Mouse (Mus musculus) spleen, postnatal 10 days (tissue): ENCODE data around the gene Eif3k.
A peak's percentile ranks its signal among the peaks of the same experiment; 100 is the strongest.
"Not testable (repeated sequence)": the region's sequence is repeated elsewhere in the genome, so short reads cannot be mapped to it uniquely, and the experiment has no call there.

Experiments
- DNase-seq, 2 experiments: peaks; one replicate each; pipeline ENCODE4 v3.0.0; 2021 to 2022; ENCODE audit warnings: low spot score in 2 of 2

The Eif3k gene

DNA sequence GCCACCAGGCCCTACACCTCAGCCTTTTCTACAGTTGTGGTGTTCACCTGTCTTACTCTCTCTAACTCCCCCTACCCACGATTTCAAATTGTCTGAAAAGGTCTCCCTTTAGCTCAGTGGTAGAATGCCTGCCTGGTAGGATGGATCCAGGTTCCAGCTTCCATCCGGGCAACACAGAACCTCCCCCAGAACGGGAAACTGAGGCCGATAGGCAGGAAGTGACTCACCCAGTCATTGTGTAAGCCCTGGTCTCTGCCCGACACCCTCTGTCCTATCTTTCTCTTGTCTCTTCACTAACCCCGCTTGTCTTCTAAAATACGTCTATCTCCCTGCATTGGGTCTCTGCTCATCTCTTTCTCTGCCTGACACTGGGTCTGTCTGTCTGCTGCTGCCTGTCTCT is 3.5 kb upstream of the Eif3k start:
- DNase-seq = no peak

GRCm38 (mm10) chr7:28984452-28984851 is 2.8 kb upstream of the Eif3k start:
- DNase-seq = no peak

GRCm38 (mm10) chr7:28983849-28984248 is 2.2 kb upstream of the Eif3k start:
- DNase-seq = no peak

GRCm38 (mm10) chr7:28983141-28983564 is 1.5 kb upstream of the Eif3k start:
- peak; percentile 39 to 59 for DNase-seq

DNA sequence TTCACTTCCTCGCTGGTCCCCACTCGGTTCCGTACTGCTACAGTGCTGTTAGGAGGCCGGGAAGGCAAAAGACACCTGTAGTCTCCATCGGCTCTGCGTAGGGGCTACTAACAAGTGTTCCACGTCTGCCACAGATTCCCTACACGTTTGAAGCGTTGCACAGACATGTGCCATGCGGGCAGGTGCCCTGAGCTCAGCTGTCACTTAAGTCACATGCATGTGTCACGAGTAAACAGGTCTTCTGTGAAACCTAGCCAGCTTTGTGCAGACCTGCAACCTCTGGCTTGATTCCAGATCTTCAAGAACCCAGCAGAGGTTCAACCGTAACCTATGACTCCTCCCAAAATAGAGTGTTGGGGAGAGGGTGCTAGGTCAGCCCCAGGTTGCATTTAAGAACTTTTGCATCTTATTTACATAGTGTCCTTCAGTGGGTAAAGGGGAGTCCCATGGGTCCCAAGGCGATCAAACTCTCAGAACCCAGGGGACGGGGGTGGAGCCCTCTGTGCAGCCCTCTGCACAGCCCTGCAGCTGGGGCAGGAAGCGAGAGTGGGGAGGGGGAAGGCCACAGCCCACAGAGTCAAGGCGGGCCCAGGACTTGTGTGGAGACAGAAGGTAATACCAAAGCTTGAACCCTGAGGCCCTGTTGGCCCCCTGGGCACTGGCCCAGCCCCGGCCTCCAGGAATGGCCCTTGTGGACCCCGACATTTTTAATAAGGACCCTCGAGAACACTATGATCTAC is 780 bp upstream of the Eif3k start:
- DNase-seq = peak; percentile 80 to 87

DNA sequence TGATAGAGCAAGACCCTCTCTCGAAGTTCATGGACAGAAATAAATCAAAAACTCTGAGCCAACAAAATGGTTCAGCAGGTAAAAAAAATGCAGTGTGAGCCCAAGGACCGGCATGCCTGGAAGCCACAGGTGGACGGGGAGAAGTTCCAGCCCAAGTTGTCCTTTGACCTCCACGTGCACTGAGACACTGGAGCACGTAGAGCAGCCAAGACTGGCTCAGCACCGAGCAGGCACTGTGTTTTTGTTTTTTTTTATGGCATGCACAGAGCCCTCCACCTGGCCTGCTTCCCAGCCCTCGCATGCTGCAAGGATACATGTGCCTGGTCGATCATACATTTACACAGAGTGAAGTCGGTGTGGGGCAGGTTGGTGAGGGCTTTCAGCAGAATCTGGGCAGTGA is 4.1 kb downstream of the Eif3k start:
- DNase-seq = no peak

DNA sequence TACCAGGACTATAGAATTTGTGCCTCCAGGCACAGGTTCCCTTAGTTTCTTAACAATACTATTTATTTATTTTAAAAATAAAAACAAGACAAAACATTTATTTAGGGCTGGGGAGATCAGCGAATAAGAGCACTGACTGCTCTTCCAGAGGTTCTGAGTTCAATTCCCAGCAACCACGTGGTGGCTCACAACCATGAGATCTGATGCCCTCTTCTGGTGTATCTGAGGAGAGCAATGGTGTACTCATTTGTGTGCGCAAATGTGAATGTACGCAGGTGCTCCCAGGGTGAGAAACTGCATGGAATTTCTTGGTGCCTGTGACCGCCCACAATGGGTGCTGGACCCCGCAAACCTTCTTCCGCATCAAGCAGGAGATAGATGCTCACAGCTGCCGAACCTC is 8.6 kb downstream of the Eif3k start:
- DNase-seq = no peak

GRCm38 (mm10) chr7:28972542-28972985 is 9.1 kb downstream of the Eif3k start:
- peak; percentile 83 to 94 for DNase-seq

- no peak for DNase-seq
Observed at GRCm38 (mm10) chr7:28971770-28972269, 9.8 kb downstream of the Eif3k start.

GRCm38 (mm10) chr7:28971029-28971428 is 10.6 kb downstream of the Eif3k start:
- no peak for DNase-seq

DNA sequence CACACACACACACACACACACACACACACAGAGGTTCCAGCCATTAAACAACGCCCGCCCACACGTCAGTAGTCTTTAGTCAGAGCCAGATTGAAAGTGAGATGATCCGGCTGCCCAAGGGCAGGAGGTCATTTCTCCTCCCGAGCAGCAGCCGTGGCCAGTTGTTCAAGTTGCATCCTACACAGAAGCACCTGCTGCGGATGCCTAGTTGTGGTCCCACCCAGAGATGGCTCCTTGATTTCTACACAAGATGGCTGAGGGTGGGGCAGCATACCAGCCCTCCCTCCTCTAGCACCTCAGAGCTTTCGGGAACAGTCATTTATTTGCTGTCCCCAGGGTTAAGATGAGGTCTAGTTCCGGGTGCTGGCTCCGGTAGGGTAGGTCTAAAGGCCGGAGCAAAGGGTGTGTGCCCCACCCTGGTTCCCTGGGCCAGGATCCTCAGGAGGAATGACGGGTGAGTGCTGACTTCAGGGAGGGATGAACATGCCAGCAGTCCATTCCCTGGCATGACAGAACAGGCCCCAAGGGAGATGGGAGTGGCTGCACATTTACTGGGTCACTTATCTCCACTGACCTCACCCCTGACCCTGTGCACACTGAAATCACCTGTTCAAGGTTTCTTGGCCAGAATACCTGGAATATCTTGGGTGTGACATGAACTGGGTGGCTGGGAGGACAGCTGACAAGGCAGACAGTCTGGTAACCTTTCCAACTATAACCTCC is 11.8 kb downstream of the Eif3k start:
- DNase-seq = no peak

- DNase-seq = no peak
Observed at GRCm38 (mm10) chr7:28969271-28969670, 12.4 kb downstream of the Eif3k start.

- not testable (repeated sequence) for DNase-seq
Observed at GRCm38 (mm10) chr7:28968120-28968519, 13.5 kb downstream of the Eif3k start.

GRCm38 (mm10) chr7:28966751-28967505 is 14.7 kb downstream of the Eif3k start:
- DNase-seq = no peak

GRCm38 (mm10) chr7:28966181-28966580 is 15.5 kb downstream of the Eif3k start:
- DNase-seq = no peak

DNA sequence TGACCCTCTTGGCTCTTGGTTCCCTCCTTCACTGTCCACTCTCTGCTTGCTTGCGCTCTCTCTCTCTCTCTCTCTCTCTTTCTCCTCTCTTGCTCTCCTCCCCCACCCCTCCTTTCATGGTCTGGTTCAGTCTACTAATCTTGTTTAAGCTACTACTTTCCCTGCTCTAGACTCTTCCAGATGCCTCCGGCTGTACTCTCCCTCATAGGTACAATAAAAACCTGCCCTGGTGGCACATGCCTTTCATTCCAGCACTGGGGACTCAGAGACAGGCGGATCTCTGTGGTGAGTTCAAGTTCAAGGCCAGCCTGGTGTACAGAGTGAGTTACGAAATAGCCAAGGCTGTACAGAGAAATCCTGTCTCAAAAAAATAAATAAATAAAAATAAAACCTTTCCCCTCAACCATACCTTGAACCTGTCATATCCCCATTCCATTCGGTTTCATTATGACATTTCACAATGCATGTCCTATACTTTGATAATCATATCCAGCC is 16.3 kb downstream of the Eif3k start:
- DNase-seq = no peak

- DNase-seq = no peak
Observed at GRCm38 (mm10) chr7:28963399-28963923, 18.2 kb downstream of the Eif3k start.

GRCm38 (mm10) chr7:28961927-28962670 is 19.6 kb downstream of the Eif3k start, which contains the start of gene Actn4:
Gene Actn4, minus strand, starts transcription at chr7:28962340.
- peak; percentile 97 to 100 for DNase-seq

GRCm38 (mm10) chr7:28961584-28961926 is 20.1 kb downstream of the Eif3k start:
- DNase-seq = no peak

DNA sequence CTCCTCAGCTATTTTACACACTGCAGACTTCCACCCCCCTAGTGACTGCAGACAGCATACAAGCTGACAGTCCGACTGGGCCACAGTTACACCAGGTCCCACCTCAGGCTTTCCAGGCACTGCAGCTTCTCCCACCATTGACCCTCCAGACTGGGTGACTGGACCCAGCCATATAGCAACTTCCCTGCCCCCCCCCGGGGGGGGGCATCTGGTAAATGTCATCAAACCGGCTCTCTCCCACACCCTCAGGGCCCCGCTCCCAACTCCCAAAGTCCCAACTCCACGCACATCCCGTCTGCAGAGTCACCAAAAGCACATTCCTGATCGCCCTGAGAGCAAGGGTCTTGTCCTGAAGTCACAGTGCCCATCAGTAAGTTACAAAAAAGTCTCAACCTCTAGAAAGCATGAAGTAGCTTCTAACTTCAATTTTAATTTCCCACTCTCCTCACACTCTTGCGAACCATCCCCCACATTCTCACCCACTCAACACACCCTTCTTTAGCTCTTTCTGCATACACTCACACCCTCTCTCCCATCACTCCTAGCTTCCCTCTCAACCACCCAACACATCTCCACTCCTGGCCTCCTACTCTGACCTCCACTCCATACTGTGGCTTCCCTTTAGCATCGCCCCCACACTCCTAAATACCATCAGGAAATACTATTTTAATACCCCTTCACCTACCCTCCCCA is 21.2 kb downstream of the Eif3k start:
- DNase-seq = no peak
